Mouse (Mus musculus): ENCODE data around the gene Kcnk3.

- TF ChIP-seq GATA1 (IDR thresholded peaks at IDR 0.05; ENCODE audit: borderline replicate concordance, low read length) (no peak), FLI1 (IDR thresholded peaks at IDR 0.05; ENCODE audit: low read length) (no peak)
Measured at GRCm38 (mm10) chr5:30638041-30638440, 50.1 kb downstream of the Kcnk3 start.

Data from megakaryocyte, embryonic 14.5 days (primary cell).